Mouse (Mus musculus) CH12.LX (cell line): Measurements from ENCODE around the gene Ube2v1. TPM values are rescaled to one million over a fixed set of nuclear protein-coding genes. Genes with fewer than 3 reads are reported as not detected.

Experiments used
- DNase-seq: peaks from one replicate; pipeline ENCODE4 v3.0.0-alpha.2; 2013; ENCODE audit errors: extremely low read depth
- H3K27ac ChIP-seq: 2 replicates; pipeline ENCODE4 v1.5.1; 2012; ENCODE audit warnings: low read depth, mild to moderate bottlenecking, control low read depth, moderate library complexity; ENCODE audit not compliant: insufficient read depth
- H3K27me3 ChIP-seq: replicated peaks from 2 replicates; pipeline ENCODE3; 2012; ENCODE audit warnings: inconsistent platforms
- H3K36me3 ChIP-seq, 2 experiments: replicated peaks in 1 of 2; 2 replicates each; pipeline versions ENCODE3 to v1.6.1; 2012; ENCODE audit warnings: inconsistent platforms in 1 of 2, low read length in 1 of 2, mild to moderate bottlenecking in 1 of 2, mixed read lengths in 1 of 2, moderate library complexity in 1 of 2; ENCODE audit not compliant: control insufficient read depth in 1 of 2, insufficient read depth in 1 of 2
- H3K4me1 ChIP-seq, 2 experiments: 2 replicates each; pipeline ENCODE4 v1.6.1; 2012; ENCODE audit warnings: inconsistent platforms in 1 of 2, moderate library complexity in 1 of 2; ENCODE audit not compliant: insufficient read depth in 2 of 2, control insufficient read depth in 1 of 2
- H3K4me2 ChIP-seq: 2 replicates; pipeline ENCODE4 v1.6.1; 2012; ENCODE audit warnings: low read depth, mild to moderate bottlenecking, control low read depth; ENCODE audit not compliant: poor library complexity, insufficient read depth, severe bottlenecking
- H3K4me3 ChIP-seq, 3 experiments: fragments of 150-350 bp in 1 of 3; sonication (generic) in 1 of 3; replicated peaks in 1 of 3; 2 replicates each; pipeline versions ENCODE3 to v1.5.1; 2011 to 2012; ENCODE audit warnings: low read depth in 2 of 3, low read length in 2 of 3, mild to moderate bottlenecking in 2 of 3, moderate library complexity in 2 of 3, control low read depth in 1 of 3, improper control_type of control experiment in 1 of 3, inconsistent platforms in 1 of 3, mixed read lengths in 1 of 3; ENCODE audit not compliant: poor library complexity in 1 of 3
- H3K79me2 ChIP-seq: replicated peaks from 2 replicates; pipeline ENCODE4 v1.6.1; 2012; ENCODE audit warnings: mild to moderate bottlenecking, moderate library complexity; ENCODE audit not compliant: control insufficient read depth, poor library complexity, insufficient read depth, severe bottlenecking; ENCODE audit errors: extremely low read depth
- H3K9ac ChIP-seq: 2 replicates; pipeline ENCODE4 v1.6.1; 2012; ENCODE audit warnings: low read depth, mild to moderate bottlenecking, control low read depth, moderate library complexity; ENCODE audit not compliant: insufficient read depth
- H3K9me3 ChIP-seq: replicated peaks from 2 replicates; pipeline ENCODE3; 2012; ENCODE audit warnings: low read length, inconsistent platforms, mixed read lengths
- BHLHE40 ChIP-seq: IDR thresholded peaks from 2 replicates; pipeline ENCODE4 v1.6.1; 2011; ENCODE audit warnings: mild to moderate bottlenecking, low read depth, low read length, improper control_type of control experiment
- CHD1 ChIP-seq: IDR thresholded peaks from 2 replicates; pipeline ENCODE4 v1.6.1; 2012; ENCODE audit warnings: low read depth, low read length, improper control_type of control experiment, inconsistent platforms
- CHD2 ChIP-seq: IDR thresholded peaks from 2 replicates; pipeline ENCODE4 v1.6.1; 2011; ENCODE audit warnings: low read length, improper control_type of control experiment
- CTCF ChIP-seq, 2 experiments: IDR thresholded peaks in 1 of 2; conservative IDR thresholded peaks in 1 of 2; 2 replicates each; pipeline ENCODE4 v1.5.1; 2011 to 2012; ENCODE audit warnings: low read depth in 2 of 2, low read length in 2 of 2, improper control_type of control experiment in 1 of 2, inconsistent platforms in 1 of 2, mild to moderate bottlenecking in 1 of 2, moderate library complexity in 1 of 2
- E2F4 ChIP-seq: IDR thresholded peaks from 2 replicates; pipeline ENCODE4 v1.6.1; 2011; ENCODE audit warnings: low read depth, low read length, improper control_type of control experiment; ENCODE audit not compliant: insufficient replicate concordance
- ELF1 ChIP-seq: IDR thresholded peaks from 2 replicates; pipeline ENCODE4 v1.6.1; 2014; ENCODE audit warnings: low read depth, mild to moderate bottlenecking, inconsistent platforms, low read length, improper control_type of control experiment
- EP300 ChIP-seq: IDR thresholded peaks from 2 replicates; pipeline ENCODE4 v1.6.1; 2011; ENCODE audit warnings: low read length, improper control_type of control experiment
- ETS1 ChIP-seq: conservative IDR thresholded peaks from 2 replicates; pipeline ENCODE4 v1.6.1; 2012; ENCODE audit warnings: low read depth, mild to moderate bottlenecking, inconsistent platforms, low read length, improper control_type of control experiment, moderate library complexity
- GABPA ChIP-seq: IDR thresholded peaks from 2 replicates; pipeline ENCODE4 v1.6.1; 2012; ENCODE audit warnings: low read depth, low read length, improper control_type of control experiment, inconsistent platforms; ENCODE audit not compliant: insufficient replicate concordance
- HCFC1 ChIP-seq: IDR thresholded peaks from 2 replicates; pipeline ENCODE4 v1.6.1; 2012; ENCODE audit warnings: low read depth, mild to moderate bottlenecking, inconsistent platforms, low read length, improper control_type of control experiment
- IRF4 ChIP-seq: IDR thresholded peaks from 2 replicates; pipeline ENCODE4 v1.6.1; 2014; ENCODE audit warnings: low read depth, mild to moderate bottlenecking, inconsistent platforms, low read length, improper control_type of control experiment
- JUN ChIP-seq: IDR thresholded peaks from 2 replicates; pipeline ENCODE4 v1.6.1; 2011; ENCODE audit warnings: low read depth, mild to moderate bottlenecking, low read length, improper control_type of control experiment, moderate library complexity; ENCODE audit not compliant: insufficient read depth
- JUND ChIP-seq: conservative IDR thresholded peaks from 2 replicates; pipeline ENCODE4 v1.6.1; 2011; ENCODE audit warnings: low read depth, low read length, improper control_type of control experiment
- KAT2A ChIP-seq: IDR thresholded peaks from 2 replicates; pipeline ENCODE4 v1.6.1; 2012; ENCODE audit warnings: low read length, improper control_type of control experiment, inconsistent platforms; ENCODE audit not compliant: insufficient replicate concordance
- MAFK ChIP-seq: IDR thresholded peaks from 2 replicates; pipeline ENCODE4 v1.6.1; 2011; ENCODE audit warnings: low read length, improper control_type of control experiment; ENCODE audit not compliant: insufficient replicate concordance
- MAX ChIP-seq: IDR thresholded peaks from 2 replicates; pipeline ENCODE4 v1.6.1; 2011; ENCODE audit warnings: low read length, improper control_type of control experiment
- MXI1 ChIP-seq: IDR thresholded peaks from 2 replicates; pipeline ENCODE4 v1.6.1; 2011; ENCODE audit warnings: mild to moderate bottlenecking, low read depth, low read length, improper control_type of control experiment
- MYC ChIP-seq: IDR thresholded peaks from 2 replicates; pipeline ENCODE4 v1.6.1; 2011; ENCODE audit warnings: low read depth, mild to moderate bottlenecking, improper control_type of control experiment, low read length
- NELFE ChIP-seq: IDR thresholded peaks from 2 replicates; pipeline ENCODE4 v1.6.1; 2011; ENCODE audit warnings: low read depth, low read length, improper control_type of control experiment
- NRF1 ChIP-seq: IDR thresholded peaks from 2 replicates; pipeline ENCODE4 v1.6.1; 2014; ENCODE audit warnings: low read depth, mild to moderate bottlenecking, inconsistent platforms, low read length, improper control_type of control experiment, moderate library complexity
- PAX5 ChIP-seq: IDR thresholded peaks from 2 replicates; pipeline ENCODE4 v1.6.1; 2012; ENCODE audit warnings: low read length, inconsistent platforms, mixed read lengths
- POLR2A ChIP-seq: IDR thresholded peaks from 2 replicates; pipeline ENCODE4 v1.6.1; 2011; ENCODE audit warnings: low read depth, mild to moderate bottlenecking, improper control_type of control experiment, low read length
- POLR2AphosphoS2 ChIP-seq: IDR thresholded peaks from 2 replicates; pipeline ENCODE4 v1.6.1; 2011; ENCODE audit warnings: low read depth, low read length, improper control_type of control experiment
- RAD21 ChIP-seq: IDR thresholded peaks from 2 replicates; pipeline ENCODE4 v1.6.1; 2011; ENCODE audit warnings: low read depth, mild to moderate bottlenecking, low read length, improper control_type of control experiment, moderate library complexity
- RCOR1 ChIP-seq: conservative IDR thresholded peaks from 2 replicates; pipeline ENCODE4 v1.6.1; 2012; ENCODE audit warnings: low read depth, mild to moderate bottlenecking, inconsistent platforms, low read length, improper control_type of control experiment
- SIN3A ChIP-seq: IDR thresholded peaks from 2 replicates; pipeline ENCODE4 v1.6.1; 2012; ENCODE audit warnings: low read length, improper control_type of control experiment, inconsistent platforms
- SMC3 ChIP-seq: IDR thresholded peaks from 2 replicates; pipeline ENCODE4 v1.6.1; 2011; ENCODE audit warnings: low read depth, low read length, improper control_type of control experiment
- TCF12 ChIP-seq: IDR thresholded peaks from 2 replicates; pipeline ENCODE4 v1.6.1; 2014; ENCODE audit warnings: low read depth, mild to moderate bottlenecking, inconsistent platforms, low read length, improper control_type of control experiment
- UBTF ChIP-seq: IDR thresholded peaks from 2 replicates; pipeline ENCODE4 v1.6.1; 2012; ENCODE audit warnings: low read depth, mild to moderate bottlenecking, inconsistent platforms, low read length, improper control_type of control experiment, moderate library complexity
- USF1 ChIP-seq: IDR thresholded peaks from 2 replicates; pipeline ENCODE4 v1.6.1; 2014; ENCODE audit warnings: low read depth, mild to moderate bottlenecking, inconsistent platforms, low read length, improper control_type of control experiment
- USF2 ChIP-seq: conservative IDR thresholded peaks from 2 replicates; pipeline ENCODE4 v1.6.1; 2011; ENCODE audit warnings: low read depth, low read length, improper control_type of control experiment
- ZC3H11A ChIP-seq: IDR thresholded peaks from 2 replicates; pipeline ENCODE4 v1.6.1; 2012; ENCODE audit warnings: low read depth, mild to moderate bottlenecking, inconsistent platforms, low read length, improper control_type of control experiment
- ZMIZ1 ChIP-seq: IDR thresholded peaks from 2 replicates; pipeline ENCODE4 v1.6.1; 2012; ENCODE audit warnings: low read depth, mild to moderate bottlenecking, inconsistent platforms, low read length, improper control_type of control experiment
- ZNF384 ChIP-seq: IDR thresholded peaks from 2 replicates; pipeline ENCODE4 v1.6.1; 2012; ENCODE audit warnings: low read depth, low read length, improper control_type of control experiment, inconsistent platforms
- dilution Hi-C: fragments of 300-500 bp; cut with MboI; formaldehyde crosslinking; loops from 2 replicates; pipeline ENCODE4 v1.14.3; 2020; ENCODE audit warnings: low sequenced_read_pairs; ENCODE audit not compliant: extremely low pct_unique_long_range_greater_than_20kb, extremely low pct_ligation_motif_present
- in situ Hi-C: fragments of 300-500 bp; cut with MboI; formaldehyde crosslinking; loops from 3 replicates; pipeline ENCODE4 v1.14.3; 2019; ENCODE audit warnings: low sequenced_read_pairs, low pct_ligation_motif_present, low pct_unique_long_range_greater_than_20kb, mixed read lengths
- polyA plus RNA-seq: library from polyadenylated mRNA; unstranded; fragments of >175 nt; gene quantifications from 2 replicates; pipeline ENCODE4 v1.2.1, GENCODE M21; 2012; ENCODE audit warnings: low read depth; ENCODE audit not compliant: insufficient read length
- total RNA-seq, 2 experiments: library from RNA; depleted of rRNA; stranded (reverse); fragments of 300-350 nt in 1 of 2; fragments of >200 nt in 1 of 2; gene quantifications; 2 replicates each; pipeline ENCODE4 v1.2.3; 2012 to 2014

Gene Ube2v1
- total and polyA plus RNA-seq, 3 experiments, result 92.8 to 184 (median 126) TPM

DNA sequence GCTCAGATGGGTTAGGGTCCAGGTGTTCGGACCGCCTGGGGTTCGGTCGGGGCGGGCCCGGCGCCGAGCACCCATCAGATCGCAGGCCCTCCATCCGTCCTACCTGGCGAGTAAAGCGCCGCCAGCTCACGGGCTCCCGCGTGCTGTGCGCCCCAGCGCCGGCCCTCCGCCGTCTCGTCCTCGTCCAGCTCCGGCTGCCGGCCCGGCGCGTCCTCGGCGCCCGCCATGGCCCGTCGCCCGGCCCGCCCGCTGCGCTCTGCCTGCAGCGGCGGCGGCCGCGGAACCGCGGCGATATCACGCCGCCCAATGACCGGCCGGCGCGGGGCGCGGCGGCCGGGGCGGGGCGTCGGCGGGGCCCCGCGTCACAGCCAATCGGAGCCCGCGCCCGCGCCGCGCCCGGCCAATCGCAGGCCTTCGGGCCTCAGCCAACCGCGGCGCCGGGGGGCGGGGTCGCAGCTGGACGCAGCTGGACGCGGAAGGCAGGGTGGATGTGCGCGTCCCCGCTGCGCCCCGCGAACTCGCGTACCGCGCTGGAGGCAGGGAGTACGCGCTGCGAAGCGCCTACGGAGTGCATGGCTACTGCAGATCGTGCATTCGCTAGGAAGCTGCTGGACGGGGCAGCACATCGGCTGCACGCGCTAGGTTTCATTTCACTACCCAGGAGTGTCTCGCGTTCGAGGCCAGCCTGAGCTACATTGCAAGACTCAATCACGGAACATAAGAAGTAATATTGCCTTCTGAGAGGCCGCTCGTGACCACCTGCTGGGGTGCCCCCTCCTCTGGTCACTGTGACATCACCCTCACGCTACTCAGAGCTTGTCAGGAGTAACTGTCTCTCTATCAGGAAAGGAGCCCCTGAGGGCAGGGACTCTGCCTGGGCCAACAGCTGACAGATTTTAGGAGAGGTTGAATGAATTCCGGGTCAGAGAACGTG is 29.6 kb upstream of the Ube2v1 start, which contains the start of gene Gm20431:
Gene Gm20431 (minus strand): TSS at position 227 of the 934 bp plus-strand sequence.
- H3K79me2 ChIP-seq, result peaks cover 33% of the 10 kb centered on the region
- dilution Hi-C loops, result no loop called here

GRCm38 (mm10) chr2:167660611-167660971 is 28.7 kb upstream of the Ube2v1 start:
- Histone ChIP-seq H3K27me3 (peaks cover 19% of the 10 kb centered on the region), H3K36me3 (peaks cover 0 to 12% of the 10 kb centered on the region in 2 experiments), H3K27ac (no peak overlapping the region), H3K4me2 (peak overlapping the region; percentile 98), H3K9me3 (peaks cover 3% of the 10 kb centered on the region), H3K9ac (peak overlapping the region; percentile 99), H3K79me2 (peaks cover 43% of the 10 kb centered on the region), H3K4me3 (peak overlapping the region; percentile 83 to 98 (median 84)), H3K4me1 (peaks cover 31 to 54% of the 10 kb centered on the region in 2 experiments)
- in situ Hi-C loops (no loop called here), dilution Hi-C loops (no loop called here)
- no peak for DNase-seq
- TF ChIP-seq JUN, result no peak
- TF ChIP-seq ETS1, result no peak
- TF ChIP-seq HCFC1, result no peak; the same call in 1 of the 2 replicates
- peak; percentile 43; the same call in 1 of the 2 replicates for TF ChIP-seq NRF1
- no peak for TF ChIP-seq TCF12
- TF ChIP-seq POLR2AphosphoS2, result no peak
- no peak for TF ChIP-seq USF1
- TF ChIP-seq MXI1, result no peak
- no peak for TF ChIP-seq EP300

More for the DNA sequence above, 29.6 kb upstream of the Ube2v1 start, which contains the start of gene Gm20431:
- peak within 1 kb of the TSS; percentile 83 to 98 (median 97) for H3K4me3 ChIP-seq
- peaks cover 27 to 48% of the 10 kb centered on the region in 2 experiments for H3K4me1 ChIP-seq
- TF ChIP-seq ZMIZ1 (no peak; the same call in 1 of the 2 replicates), KAT2A (no peak), UBTF (no peak), SMC3 (no peak), NELFE (peak; percentile 50; the same call in 1 of the 2 replicates), POLR2A (peak; percentile 80), E2F4 (no peak), MXI1 (peak; percentile 58; the same call in 1 of the 2 replicates), NRF1 (peak; percentile 70), USF2 (no peak), ETS1 (no peak), MAFK (no peak), POLR2AphosphoS2 (no peak), RCOR1 (no peak), SIN3A (peak; percentile 21; the same call in 1 of the 2 replicates), IRF4 (no peak), ZC3H11A (no peak), MAX (peak; percentile 68; the same call in 1 of the 2 replicates), BHLHE40 (peak; percentile 79), GABPA (no peak), CHD2 (no peak), HCFC1 (no peak), CTCF (conservative IDR thresholded peaks at IDR 0.05 in 1 of 2, IDR thresholded peaks at IDR 0.05 in 1 of 2; ENCODE audit: low read depth in 2 of 2, low read length in 2 of 2) (no peak), JUND (no peak), PAX5 (no peak), USF1 (no peak), TCF12 (peak; percentile 64; the same call in 1 of the 2 replicates), ZNF384 (no peak), CHD1 (no peak), RAD21 (no peak), MYC (no peak), ELF1 (peak; percentile 81), JUN (no peak)
- TF ChIP-seq, all 38 proteins: peak for 9
- DNase-seq, result peak; percentile 80
- H3K27ac ChIP-seq, result peak within 1 kb of the TSS; percentile 38; the same call in 1 of the 2 replicates
- H3K4me2 ChIP-seq, result peak within 1 kb of the TSS; percentile 98
- peak within 1 kb of the TSS; percentile 99 for H3K9ac ChIP-seq
- in situ Hi-C loops, result no loop called here
- peaks cover 3% of the 10 kb centered on the region for H3K9me3 ChIP-seq
- H3K36me3 ChIP-seq, result peaks cover 0 to 11% of the 10 kb centered on the region in 2 experiments
- H3K27me3 ChIP-seq, result peaks cover 24% of the 10 kb centered on the region
